Mouse (Mus musculus): ENCODE results near the gene Ide. TPM values are rescaled to one million over a fixed set of nuclear protein-coding genes. Genes with fewer than 3 reads are reported as not detected.

Ide gene
- total and polyA plus RNA-seq, 2 experiments from 2014 or later: 60.8 to 72.6 TPM

DNA sequence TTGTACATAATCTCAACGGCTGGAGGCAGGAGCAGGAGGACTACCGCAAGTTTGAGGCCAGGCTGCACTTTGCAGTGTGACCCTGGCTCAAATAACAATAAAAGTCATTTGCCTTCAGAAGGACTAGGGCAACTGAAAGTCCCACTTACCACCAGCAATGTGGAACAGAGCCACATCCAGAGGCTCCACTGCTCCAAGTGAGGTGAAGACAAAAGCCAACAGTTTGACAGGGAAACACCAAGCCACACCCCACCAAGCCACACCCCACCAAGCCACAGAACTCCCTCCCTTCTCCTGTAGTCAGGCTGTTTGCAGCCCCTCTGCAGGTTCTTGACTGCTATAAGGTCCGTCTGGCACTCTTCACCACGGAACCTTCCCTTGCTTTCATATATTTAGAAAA is 20.3 kb downstream of the Ide start:
- TF ChIP-seq CTCF (IDR thresholded peaks at IDR 0.05; ENCODE audit: low read depth) (no peak), EP300 (IDR thresholded peaks at IDR 0.05; ENCODE audit: low read depth) (no peak)
- peak overlapping the region; percentile 32 for H3K27ac ChIP-seq (ENCODE audit: low read depth)
- peaks cover 43% of the 10 kb centered on the region for H3K36me3 ChIP-seq (replicated peaks; ENCODE audit: control insufficient read depth, insufficient read depth, low read length)
- H3K9me3 ChIP-seq (replicated peaks; ENCODE audit: control insufficient read depth, low read length): no peaks in the 10 kb centered on the region
- WGBS: 63% methylated on average over 4 of the region's 4 CpGs
- peaks cover 25% of the 10 kb centered on the region for H3K4me1 ChIP-seq (ENCODE audit: control insufficient read depth, insufficient read depth)
- H3K4me3 ChIP-seq (ENCODE audit: low read depth, low read length): no peak overlapping the region
- no peak for DNase-seq (ENCODE audit: low spot score)
- peak; percentile 13; the same call in 1 of the 2 replicates for ATAC-seq (ENCODE audit: insufficient read depth, low read depth)
- no peak overlapping the region for H3K9ac ChIP-seq (replicated peaks; ENCODE audit: low read depth, low read length)
- H3K4me2 ChIP-seq (ENCODE audit: low read depth, low read length): no peak overlapping the region
- H3K27me3 ChIP-seq (ENCODE audit: control insufficient read depth, insufficient read depth, low read length): no peaks in the 10 kb centered on the region

DNA sequence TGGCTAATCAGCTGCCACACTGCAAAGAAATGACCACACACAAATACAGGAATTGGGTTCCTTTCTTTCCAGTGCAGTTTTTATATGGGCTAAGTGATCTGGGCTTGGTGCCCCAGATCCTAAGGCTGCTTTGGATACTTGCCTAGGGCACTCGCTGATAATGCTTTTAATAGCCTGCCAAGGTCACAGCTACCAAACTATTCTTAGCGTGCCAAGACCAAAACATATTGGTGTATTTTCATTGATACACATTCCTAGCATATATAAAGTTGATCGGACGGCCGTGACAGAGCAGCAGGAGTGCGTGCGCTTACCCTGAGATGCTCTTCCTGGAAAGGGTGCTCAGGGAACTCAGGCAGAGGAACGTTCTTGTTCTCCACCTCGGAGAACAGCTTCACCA is 22.6 kb downstream of the Ide start:
- Histone ChIP-seq H3K27me3 (ENCODE audit: control insufficient read depth, insufficient read depth, low read length) (no peaks in the 10 kb centered on the region), H3K4me2 (ENCODE audit: low read depth, low read length) (peak overlapping the region; percentile 49), H3K9me3 (replicated peaks; ENCODE audit: control insufficient read depth, low read length) (no peaks in the 10 kb centered on the region), H3K9ac (replicated peaks; ENCODE audit: low read depth, low read length) (0 out of 2 replicates have a peak overlapping the region, but pooled peaks have one; percentile 39), H3K4me1 (ENCODE audit: control insufficient read depth, insufficient read depth) (peaks cover 20% of the 10 kb centered on the region), H3K36me3 (replicated peaks; ENCODE audit: control insufficient read depth, insufficient read depth, low read length) (peaks cover 60% of the 10 kb centered on the region), H3K4me3 (ENCODE audit: low read depth, low read length) (0 out of 2 replicates have a peak overlapping the region, but pooled peaks have one; percentile 16), H3K27ac (ENCODE audit: low read depth) (peak overlapping the region; percentile 96)
- TF ChIP-seq CTCF (IDR thresholded peaks at IDR 0.05; ENCODE audit: low read depth): no peak
- peak; percentile 82 for TF ChIP-seq EP300 (IDR thresholded peaks at IDR 0.05; ENCODE audit: low read depth)
- ATAC-seq (ENCODE audit: insufficient read depth, low read depth) (peak; percentile 84), DNase-seq (ENCODE audit: low spot score) (peak; percentile 87)
- WGBS: 27% methylated on average over 9 of the region's 9 CpGs

DNA sequence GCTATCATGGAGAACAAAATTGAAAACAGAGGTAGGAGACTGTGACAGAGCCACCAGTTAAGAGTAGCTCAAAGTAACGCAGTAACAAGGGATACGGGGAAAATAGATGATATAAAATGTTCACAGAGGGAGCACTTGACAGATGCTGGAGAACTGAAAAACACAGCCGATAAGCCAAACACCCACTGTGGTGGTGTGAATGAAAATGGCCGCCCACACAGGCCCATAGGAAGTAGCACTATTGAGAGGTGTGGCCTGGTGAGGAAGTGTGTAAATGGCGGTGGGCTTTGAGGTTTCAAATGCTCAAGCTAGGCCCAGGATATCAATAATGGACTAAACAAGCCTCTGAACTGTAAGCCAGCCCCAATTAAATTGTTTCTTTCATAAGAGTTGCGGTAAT is 26.2 kb downstream of the Ide start:
- H3K27me3 ChIP-seq (ENCODE audit: control insufficient read depth, insufficient read depth, low read length): no peaks in the 10 kb centered on the region
- no peaks in the 10 kb centered on the region for H3K9me3 ChIP-seq (replicated peaks; ENCODE audit: control insufficient read depth, low read length)
- no peak overlapping the region for H3K27ac ChIP-seq (ENCODE audit: low read depth)
- 91% methylated on average over 6 of the region's 6 CpGs for WGBS
- no peak for TF ChIP-seq CTCF (IDR thresholded peaks at IDR 0.05; ENCODE audit: low read depth)
- TF ChIP-seq EP300 (IDR thresholded peaks at IDR 0.05; ENCODE audit: low read depth): no peak
- H3K4me2 ChIP-seq (ENCODE audit: low read depth, low read length): no peak overlapping the region
- peaks cover 17% of the 10 kb centered on the region for H3K4me1 ChIP-seq (ENCODE audit: control insufficient read depth, insufficient read depth)
- H3K36me3 ChIP-seq (replicated peaks; ENCODE audit: control insufficient read depth, insufficient read depth, low read length): peaks cover 64% of the 10 kb centered on the region
- H3K9ac ChIP-seq (replicated peaks; ENCODE audit: low read depth, low read length): no peak overlapping the region
- no peak for DNase-seq (ENCODE audit: low spot score)
- ATAC-seq (ENCODE audit: insufficient read depth, low read depth): no peak
- no peak overlapping the region for H3K4me3 ChIP-seq (ENCODE audit: low read depth, low read length)

DNA sequence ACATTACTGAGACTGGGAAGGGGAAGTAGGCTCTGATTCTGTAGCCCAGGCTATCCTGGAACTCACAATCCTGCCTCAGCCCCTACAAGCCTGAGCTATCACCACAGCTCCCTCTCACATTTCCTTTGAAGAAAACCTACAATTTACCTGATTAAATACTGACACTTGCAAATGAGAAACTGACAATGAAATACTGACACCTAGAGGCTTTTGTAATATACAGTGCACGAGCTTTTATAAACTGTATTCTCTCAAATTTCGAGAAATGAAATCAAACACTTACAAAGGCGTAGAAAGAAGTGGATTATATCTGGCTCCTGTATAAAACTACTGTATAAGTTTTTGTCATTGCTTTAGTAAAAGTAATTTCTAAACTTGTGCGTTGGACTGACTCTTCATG is 27.5 kb downstream of the Ide start:
- Histone ChIP-seq H3K4me1 (ENCODE audit: control insufficient read depth, insufficient read depth) (peaks cover 6% of the 10 kb centered on the region; the same call in 1 of the 2 replicates), H3K4me3 (ENCODE audit: low read depth, low read length) (no peak overlapping the region), H3K9me3 (replicated peaks; ENCODE audit: control insufficient read depth, low read length) (no peaks in the 10 kb centered on the region), H3K36me3 (replicated peaks; ENCODE audit: control insufficient read depth, insufficient read depth, low read length) (peaks cover 71% of the 10 kb centered on the region), H3K4me2 (ENCODE audit: low read depth, low read length) (no peak overlapping the region), H3K27me3 (ENCODE audit: control insufficient read depth, insufficient read depth, low read length) (no peaks in the 10 kb centered on the region), H3K27ac (ENCODE audit: low read depth) (no peak overlapping the region), H3K9ac (replicated peaks; ENCODE audit: low read depth, low read length) (no peak overlapping the region)
- ATAC-seq (ENCODE audit: insufficient read depth, low read depth) (no peak), DNase-seq (ENCODE audit: low spot score) (no peak)
- WGBS: 78% methylated on average over 4 of the region's 4 CpGs
- TF ChIP-seq CTCF (IDR thresholded peaks at IDR 0.05; ENCODE audit: low read depth) (0 out of 2 replicates have a peak, but pooled peaks have one; percentile 23), EP300 (IDR thresholded peaks at IDR 0.05; ENCODE audit: low read depth) (no peak)

DNA sequence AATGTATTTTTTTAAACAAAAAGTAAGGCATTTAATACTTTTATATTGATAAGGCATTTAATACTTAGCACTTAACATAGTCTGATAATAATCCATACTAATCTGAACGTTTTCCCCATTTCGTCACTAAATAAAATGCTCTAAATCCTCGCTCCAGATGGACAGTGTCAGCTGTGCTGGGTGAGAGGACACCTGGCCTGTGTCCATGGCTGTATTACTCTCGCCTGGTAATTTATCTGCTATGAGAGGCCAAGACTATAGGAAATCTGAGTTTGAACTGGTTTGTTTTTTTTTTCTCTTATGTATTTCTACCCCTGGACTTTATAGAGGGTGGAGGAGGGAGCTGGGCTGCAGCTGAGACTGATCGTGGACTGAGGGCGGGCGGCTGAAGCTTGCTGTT is 28.7 kb downstream of the Ide start:
- TF ChIP-seq EP300 (IDR thresholded peaks at IDR 0.05; ENCODE audit: low read depth) (no peak), CTCF (IDR thresholded peaks at IDR 0.05; ENCODE audit: low read depth) (no peak)
- no peaks in the 10 kb centered on the region for H3K27me3 ChIP-seq (ENCODE audit: control insufficient read depth, insufficient read depth, low read length)
- H3K4me2 ChIP-seq (ENCODE audit: low read depth, low read length): no peak overlapping the region
- no peak for ATAC-seq (ENCODE audit: insufficient read depth, low read depth)
- H3K36me3 ChIP-seq (replicated peaks; ENCODE audit: control insufficient read depth, insufficient read depth, low read length): peaks cover 69% of the 10 kb centered on the region
- no peak overlapping the region for H3K4me3 ChIP-seq (ENCODE audit: low read depth, low read length)
- H3K27ac ChIP-seq (ENCODE audit: low read depth): no peak overlapping the region
- no peak overlapping the region for H3K9ac ChIP-seq (replicated peaks; ENCODE audit: low read depth, low read length)
- WGBS: 82% methylated on average over 7 of the region's 7 CpGs
- H3K9me3 ChIP-seq (replicated peaks; ENCODE audit: control insufficient read depth, low read length): no peaks in the 10 kb centered on the region
- H3K4me1 ChIP-seq (ENCODE audit: control insufficient read depth, insufficient read depth): no peaks in the 10 kb centered on the region
- no peak for DNase-seq (ENCODE audit: low spot score)
